Mouse (Mus musculus) forebrain, postnatal 0 days (tissue): ENCODE measurements around the gene 2210407C18Rik. TPM values are rescaled to one million over a fixed set of nuclear protein-coding genes. Genes with fewer than 3 reads are reported as not detected.

ENCODE experiments used
- ATAC-seq: fragments of 200-750 bp; cut with Nextera tagmentation; 2 replicates; pipeline ENCODE4 v1.8.0; 2017; ENCODE audit warnings: mild to moderate bottlenecking, moderate library complexity
- DNase-seq: peaks from one replicate; pipeline ENCODE4 v3.0.0-alpha.2; 2015
- H3K27ac ChIP-seq: fragments of 300-500 bp; sonication (generic); 2 replicates; pipeline ENCODE4 v1.5.1; 2014; ENCODE audit warnings: low read depth, mild to moderate bottlenecking, antibody characterized with exemption, low read length, moderate library complexity, mixed read lengths
- H3K27me3 ChIP-seq: fragments of 300-500 bp; sonication (generic); 2 replicates; pipeline ENCODE4 v1.6.1; 2014; ENCODE audit warnings: mild to moderate bottlenecking, low read length, mixed read lengths; ENCODE audit not compliant: insufficient read depth
- H3K36me3 ChIP-seq: fragments of 300-500 bp; sonication (generic); 2 replicates; pipeline ENCODE4 v1.6.1; 2014; ENCODE audit warnings: mild to moderate bottlenecking, moderate library complexity; ENCODE audit not compliant: insufficient read depth
- H3K4me1 ChIP-seq: fragments of 300-500 bp; sonication (generic); 2 replicates; pipeline ENCODE4 v1.6.1; 2014; ENCODE audit warnings: antibody characterized with exemption; ENCODE audit not compliant: insufficient read depth
- H3K4me2 ChIP-seq: fragments of 300-500 bp; sonication (generic); 2 replicates; pipeline ENCODE4 v1.6.1; 2014; ENCODE audit warnings: low read depth, mild to moderate bottlenecking, moderate library complexity
- H3K4me3 ChIP-seq: fragments of 300-500 bp; sonication (generic); 2 replicates; pipeline ENCODE4 v1.5.1; 2014; ENCODE audit warnings: low read depth, low read length, mixed read lengths
- H3K9ac ChIP-seq: fragments of 300-500 bp; sonication (generic); 2 replicates; pipeline ENCODE4 v1.6.1; 2014; ENCODE audit warnings: mild to moderate bottlenecking
- H3K9me3 ChIP-seq: fragments of 300-500 bp; sonication (generic); 2 replicates; pipeline ENCODE4 v1.6.1; 2016; ENCODE audit warnings: low read length
- CTCF ChIP-seq: sonication (generic); IDR thresholded peaks from 2 replicates; pipeline ENCODE4 v1.5.1; 2016; ENCODE audit warnings: antibody characterized with exemption, control low read depth, low read depth
- WGBS: fragments of 180-500 bp; shearing (Covaris S2); extraction: QIAGEN DNeasy Blood & Tissue Kit; methylation state at CpG from one replicate; pipeline ENCODE4 v1.1.7; 2014; 5-methylcytosine and 5-hydroxymethylcytosine counted together
- polyA plus RNA-seq: library from polyadenylated mRNA; unstranded; fragments of >200 nt; fragmentation: Nextera tagmentation; extraction: Ambion mirVana; gene quantifications from 2 replicates; pipeline ENCODE4 v1.2.1, GENCODE M21; 2015
- total RNA-seq: library from RNA; depleted of rRNA; stranded (reverse); fragments of >200 nt; gene quantifications from 2 replicates; pipeline ENCODE4 v1.2.3, GENCODE M21; 2014; rRNA removed

The 2210407C18Rik gene
- total and polyA plus RNA-seq, 2 experiments from 2014 or later: not detected

GRCm38 (mm10) chr11:58570405-58570804, 45.5 kb downstream of the 2210407C18Rik start, which contains the start of gene Olfr224:
Gene Olfr224 (minus strand): TSS chr11:58570553.
- no peak within 1 kb of the TSS for H3K9ac ChIP-seq
- no peak within 1 kb of the TSS for H3K4me3 ChIP-seq
- H3K36me3 ChIP-seq: no peaks in the 10 kb centered on the region
- H3K9me3 ChIP-seq: no peaks in the 10 kb centered on the region
- H3K4me2 ChIP-seq: no peak within 1 kb of the TSS
- ATAC-seq (no peak), DNase-seq (no peak)
- no peaks in the 10 kb centered on the region for H3K4me1 ChIP-seq
- H3K27me3 ChIP-seq: no peaks in the 10 kb centered on the region
- no peak within 1 kb of the TSS for H3K27ac ChIP-seq
- 71% methylated on average over 5 of the region's 5 CpGs for WGBS
- TF ChIP-seq CTCF: no peak

Other genes with a start within 250 kb of the 2210407C18Rik start
- not detected in 2 replicates for gene Lypd8, start 237.0 kb downstream of the 2210407C18Rik start, total RNA-seq
- 0.13 TPM in 1 of 2 replicates, not detected in the other for gene Lypd8, start 237.0 kb downstream of the 2210407C18Rik start, polyA plus RNA-seq
- not detected in 2 replicates for gene 1810065E05Rik, start 195.0 kb downstream of the 2210407C18Rik start, total RNA-seq
- gene 1810065E05Rik, start 195.0 kb downstream of the 2210407C18Rik start, polyA plus RNA-seq: not detected in 2 replicates
- not detected in 2 replicates for gene Gm12253, start 183.5 kb downstream of the 2210407C18Rik start, total RNA-seq
- gene Gm12253, start 183.5 kb downstream of the 2210407C18Rik start, polyA plus RNA-seq: not detected in 2 replicates
- gene Lypd9, start 163.2 kb downstream of the 2210407C18Rik start, total RNA-seq: not detected in 2 replicates
- not detected in 2 replicates for gene Lypd9, start 163.2 kb downstream of the 2210407C18Rik start, polyA plus RNA-seq
- not detected in 2 replicates for gene Olfr30, start 153.8 kb downstream of the 2210407C18Rik start, total RNA-seq
- gene Olfr30, start 153.8 kb downstream of the 2210407C18Rik start, polyA plus RNA-seq: not detected in 2 replicates
- not detected in 2 replicates for gene Olfr332, start 123.5 kb downstream of the 2210407C18Rik start, total RNA-seq
- 0.29 TPM in 1 of 2 replicates, not detected in the other for gene Olfr332, start 123.5 kb downstream of the 2210407C18Rik start, polyA plus RNA-seq
- not detected in 2 replicates for gene Olfr331, start 113.5 kb downstream of the 2210407C18Rik start, total RNA-seq
- not detected in 2 replicates for gene Olfr331, start 113.5 kb downstream of the 2210407C18Rik start, polyA plus RNA-seq
- gene Olfr330, start 81.2 kb downstream of the 2210407C18Rik start, total RNA-seq: 0.24 TPM in 1 of 2 replicates, not detected in the other
- not detected in 2 replicates for gene Olfr330, start 81.2 kb downstream of the 2210407C18Rik start, polyA plus RNA-seq
- gene Olfr329-ps, start 69.7 kb downstream of the 2210407C18Rik start, total RNA-seq: not detected in 2 replicates
- not detected in 2 replicates for gene Olfr329-ps, start 69.7 kb downstream of the 2210407C18Rik start, polyA plus RNA-seq
- not detected in 2 replicates for gene Olfr328, start 60.4 kb downstream of the 2210407C18Rik start, total RNA-seq
- gene Olfr328, start 60.4 kb downstream of the 2210407C18Rik start, polyA plus RNA-seq: not detected in 2 replicates
- gene Olfr224, start 45.5 kb downstream of the 2210407C18Rik start, total RNA-seq: not detected in 2 replicates
- gene Olfr224, start 45.5 kb downstream of the 2210407C18Rik start, polyA plus RNA-seq: 0.10 TPM in 1 of 2 replicates, not detected in the other
- not detected in 2 replicates for gene Olfr325, start 38.3 kb downstream of the 2210407C18Rik start, total RNA-seq
- gene Olfr325, start 38.3 kb downstream of the 2210407C18Rik start, polyA plus RNA-seq: not detected in 2 replicates
- not detected in 2 replicates for gene Olfr324, start 21.0 kb downstream of the 2210407C18Rik start, total RNA-seq
- 0.13 TPM in 1 of 2 replicates, not detected in the other for gene Olfr324, start 21.0 kb downstream of the 2210407C18Rik start, polyA plus RNA-seq
- not detected in 2 replicates for gene Olfr323, start 14.4 kb upstream of the 2210407C18Rik start, total RNA-seq
- not detected in 2 replicates for gene Olfr323, start 14.4 kb upstream of the 2210407C18Rik start, polyA plus RNA-seq
- 0.15 TPM in 1 of 2 replicates, not detected in the other for gene Trim58, start 24.4 kb upstream of the 2210407C18Rik start, total RNA-seq
- gene Trim58, start 24.4 kb upstream of the 2210407C18Rik start, polyA plus RNA-seq: 0.06 and 0.19 TPM in 2 replicates
- gene Olfr322, start 42.7 kb upstream of the 2210407C18Rik start, total RNA-seq: not detected in 2 replicates
- gene Olfr322, start 42.7 kb upstream of the 2210407C18Rik start, polyA plus RNA-seq: not detected in 2 replicates
- not detected in 2 replicates for gene Olfr320, start 65.0 kb upstream of the 2210407C18Rik start, total RNA-seq
- gene Olfr320, start 65.0 kb upstream of the 2210407C18Rik start, polyA plus RNA-seq: not detected in 2 replicates
- gene Olfr319, start 83.1 kb upstream of the 2210407C18Rik start, total RNA-seq: not detected in 2 replicates
- gene Olfr319, start 83.1 kb upstream of the 2210407C18Rik start, polyA plus RNA-seq: not detected in 2 replicates
- gene Olfr318, start 107.9 kb upstream of the 2210407C18Rik start, total RNA-seq: not detected in 2 replicates
- gene Olfr318, start 107.9 kb upstream of the 2210407C18Rik start, polyA plus RNA-seq: not detected in 2 replicates
- gene Olfr317, start 123.1 kb upstream of the 2210407C18Rik start, total RNA-seq: 0.15 and 0.81 TPM in 2 replicates
- 0.12 and 0.13 TPM in 2 replicates for gene Olfr317, start 123.1 kb upstream of the 2210407C18Rik start, polyA plus RNA-seq
- gene Olfr316, start 136.7 kb upstream of the 2210407C18Rik start, total RNA-seq: not detected in 2 replicates
- gene Olfr316, start 136.7 kb upstream of the 2210407C18Rik start, polyA plus RNA-seq: 0.16 TPM in 1 of 2 replicates, not detected in the other
- gene Olfr315, start 157.1 kb upstream of the 2210407C18Rik start, total RNA-seq: 0.29 TPM in 1 of 2 replicates, not detected in the other
- gene Olfr315, start 157.1 kb upstream of the 2210407C18Rik start, polyA plus RNA-seq: not detected in 2 replicates
- gene Olfr314, start 166.9 kb upstream of the 2210407C18Rik start, total RNA-seq: not detected in 2 replicates
- not detected in 2 replicates for gene Olfr314, start 166.9 kb upstream of the 2210407C18Rik start, polyA plus RNA-seq
- gene Fam183b, start 185.9 kb upstream of the 2210407C18Rik start, total RNA-seq: 8.0 and 8.6 TPM in 2 replicates
- gene Fam183b, start 185.9 kb upstream of the 2210407C18Rik start, polyA plus RNA-seq: 8.6 and 12.0 TPM in 2 replicates
- gene Olfr313, start 198.9 kb upstream of the 2210407C18Rik start, total RNA-seq: not detected in 2 replicates
- not detected in 2 replicates for gene Olfr313, start 198.9 kb upstream of the 2210407C18Rik start, polyA plus RNA-seq
- not detected in 2 replicates for gene Olfr312, start 213.2 kb upstream of the 2210407C18Rik start, total RNA-seq
- gene Olfr312, start 213.2 kb upstream of the 2210407C18Rik start, polyA plus RNA-seq: not detected in 2 replicates
- gene Olfr311, start 223.2 kb upstream of the 2210407C18Rik start, total RNA-seq: not detected in 2 replicates
- not detected in 2 replicates for gene Olfr311, start 223.2 kb upstream of the 2210407C18Rik start, polyA plus RNA-seq
- gene Gm12258, start 231.1 kb upstream of the 2210407C18Rik start, total RNA-seq: 22.6 and 22.8 TPM in 2 replicates
- gene Gm12258, start 231.1 kb upstream of the 2210407C18Rik start, polyA plus RNA-seq: 6.2 and 10.2 TPM in 2 replicates